Mouse (Mus musculus): ENCODE measurements around the gene Gm29427. TPM values are rescaled to one million over a fixed set of nuclear protein-coding genes. Genes with fewer than 3 reads are reported as not detected.

The Gm29427 gene
- polyA plus RNA-seq, 1 experiment from 2014 or later = not detected

DNA sequence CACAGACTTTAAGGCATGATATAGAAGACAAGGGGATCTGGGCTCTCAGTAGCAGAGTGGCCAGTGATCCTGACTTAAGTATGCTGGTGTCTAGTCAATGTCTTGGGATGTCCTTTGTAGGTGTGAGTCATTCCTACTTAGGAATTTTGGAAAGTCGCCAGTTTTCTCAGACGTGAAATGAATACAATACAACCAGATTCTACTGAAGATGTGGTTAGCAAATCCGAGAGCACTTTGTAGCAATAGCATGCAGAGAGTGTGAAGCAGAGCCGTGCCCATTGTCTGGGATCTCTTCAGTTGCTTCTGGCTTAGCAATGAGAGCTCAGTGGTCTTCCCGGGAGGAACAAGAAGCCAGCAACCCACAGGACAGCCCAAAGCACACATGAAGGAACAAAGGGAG is 18.9 kb upstream of the Gm29427 start:
- WGBS = 59% methylated on average over 5 of the region's 5 CpGs
- no peak overlapping the region for H3K27ac ChIP-seq (ENCODE audit: low read depth, low read length)
- no peaks in the 10 kb centered on the region for H3K9me3 ChIP-seq (ENCODE audit: control insufficient read depth, low read length)
- H3K27me3 ChIP-seq (replicated peaks; ENCODE audit: control insufficient read depth, insufficient read depth, low read length) = no peaks in the 10 kb centered on the region
- no peaks in the 10 kb centered on the region for H3K4me1 ChIP-seq (ENCODE audit: control insufficient read depth, insufficient read depth, low read depth, low read length)
- ATAC-seq = no peak
- H3K36me3 ChIP-seq (ENCODE audit: control insufficient read depth, insufficient read depth, low read length) = no peaks in the 10 kb centered on the region
- no peak overlapping the region for H3K4me3 ChIP-seq (ENCODE audit: low read length)
- no peak overlapping the region for H3K9ac ChIP-seq (ENCODE audit: low read depth, low read length)
- H3K4me2 ChIP-seq (ENCODE audit: low read length) = no peak overlapping the region

DNA sequence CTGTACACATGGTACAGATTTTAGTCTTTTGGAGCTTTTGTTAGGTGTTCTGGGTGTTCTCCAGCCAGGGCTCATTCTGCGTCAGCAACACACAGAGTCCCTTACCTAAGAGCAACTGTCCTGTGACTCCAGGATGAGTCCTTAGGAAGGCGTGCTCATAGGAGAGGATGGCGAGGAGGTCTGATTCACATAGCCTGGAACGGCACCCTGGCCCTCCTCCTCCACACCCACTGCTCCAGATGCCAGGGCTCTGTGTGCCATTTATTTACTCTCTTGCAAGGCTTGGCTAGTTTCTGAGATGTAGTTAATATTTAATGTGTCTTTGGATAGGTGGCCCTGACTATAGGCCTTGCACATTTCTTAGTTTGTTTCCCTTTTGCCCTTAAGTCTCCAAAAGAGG is 18.1 kb upstream of the Gm29427 start:
- no peak overlapping the region for H3K4me2 ChIP-seq (ENCODE audit: low read length)
- H3K36me3 ChIP-seq (ENCODE audit: control insufficient read depth, insufficient read depth, low read length) = no peaks in the 10 kb centered on the region
- no peak overlapping the region for H3K27ac ChIP-seq (ENCODE audit: low read depth, low read length)
- no peaks in the 10 kb centered on the region for H3K27me3 ChIP-seq (replicated peaks; ENCODE audit: control insufficient read depth, insufficient read depth, low read length)
- WGBS = 91% methylated on average over 4 of the region's 4 CpGs
- H3K4me1 ChIP-seq (ENCODE audit: control insufficient read depth, insufficient read depth, low read depth, low read length) = no peaks in the 10 kb centered on the region
- no peak overlapping the region for H3K4me3 ChIP-seq (ENCODE audit: low read length)
- no peak overlapping the region for H3K9ac ChIP-seq (ENCODE audit: low read depth, low read length)
- ATAC-seq = no peak
- H3K9me3 ChIP-seq (ENCODE audit: control insufficient read depth, low read length) = no peaks in the 10 kb centered on the region

DNA sequence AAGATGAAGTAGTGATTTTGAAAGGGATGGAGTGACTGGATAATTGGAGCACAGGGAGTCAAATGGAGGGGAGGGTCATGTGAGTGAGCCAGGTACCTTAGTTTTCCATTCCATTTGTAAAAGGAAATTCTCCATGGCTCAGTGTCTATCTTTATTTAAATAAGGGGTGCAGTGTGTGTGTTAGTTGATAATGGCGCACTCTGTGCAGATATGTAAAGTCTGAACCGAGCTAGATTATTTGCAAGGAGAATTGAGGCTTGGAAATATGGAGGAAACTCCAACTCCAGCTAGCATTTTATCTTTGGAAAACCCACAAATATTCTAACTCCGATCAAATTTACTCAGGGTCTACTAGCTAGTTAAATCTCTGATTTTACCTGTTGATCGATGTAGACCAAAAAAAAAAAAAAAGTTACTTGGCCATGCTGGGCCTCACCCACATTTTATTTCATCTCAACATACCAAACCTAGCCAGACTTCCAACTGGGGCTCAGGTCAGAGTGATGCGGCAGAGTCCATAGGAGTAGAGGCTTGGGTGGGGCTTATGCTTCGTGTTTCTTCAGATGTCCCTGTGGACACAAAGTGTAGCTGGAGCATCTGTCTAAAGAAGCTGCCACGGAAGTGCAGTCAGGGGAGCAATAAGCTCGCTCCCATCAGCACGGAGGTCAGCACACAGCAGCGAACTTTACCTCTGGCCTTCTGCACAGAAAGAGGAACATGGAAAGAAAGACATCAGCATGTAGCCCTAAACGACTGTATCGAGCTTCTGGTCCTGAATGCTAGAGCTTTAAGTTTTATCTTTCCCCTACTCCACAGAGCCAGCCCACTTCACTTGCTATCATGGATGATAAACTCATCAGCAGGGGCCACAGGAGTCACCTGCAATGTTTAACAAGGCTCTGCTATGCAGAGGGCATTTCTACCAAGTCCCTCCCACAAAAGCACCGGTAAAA is 17.4 kb upstream of the Gm29427 start:
- no peak overlapping the region for H3K4me2 ChIP-seq (ENCODE audit: low read length)
- no peaks in the 10 kb centered on the region for H3K36me3 ChIP-seq (ENCODE audit: control insufficient read depth, insufficient read depth, low read length)
- H3K27me3 ChIP-seq (replicated peaks; ENCODE audit: control insufficient read depth, insufficient read depth, low read length) = no peaks in the 10 kb centered on the region
- no peaks in the 10 kb centered on the region for H3K4me1 ChIP-seq (ENCODE audit: control insufficient read depth, insufficient read depth, low read depth, low read length)
- WGBS = 88% methylated on average over 13 of the region's 13 CpGs
- H3K4me3 ChIP-seq (ENCODE audit: low read length) = no peak overlapping the region
- no peak for ATAC-seq
- no peak overlapping the region for H3K9ac ChIP-seq (ENCODE audit: low read depth, low read length)
- no peak overlapping the region for H3K27ac ChIP-seq (ENCODE audit: low read depth, low read length)
- no peaks in the 10 kb centered on the region for H3K9me3 ChIP-seq (ENCODE audit: control insufficient read depth, low read length)

DNA sequence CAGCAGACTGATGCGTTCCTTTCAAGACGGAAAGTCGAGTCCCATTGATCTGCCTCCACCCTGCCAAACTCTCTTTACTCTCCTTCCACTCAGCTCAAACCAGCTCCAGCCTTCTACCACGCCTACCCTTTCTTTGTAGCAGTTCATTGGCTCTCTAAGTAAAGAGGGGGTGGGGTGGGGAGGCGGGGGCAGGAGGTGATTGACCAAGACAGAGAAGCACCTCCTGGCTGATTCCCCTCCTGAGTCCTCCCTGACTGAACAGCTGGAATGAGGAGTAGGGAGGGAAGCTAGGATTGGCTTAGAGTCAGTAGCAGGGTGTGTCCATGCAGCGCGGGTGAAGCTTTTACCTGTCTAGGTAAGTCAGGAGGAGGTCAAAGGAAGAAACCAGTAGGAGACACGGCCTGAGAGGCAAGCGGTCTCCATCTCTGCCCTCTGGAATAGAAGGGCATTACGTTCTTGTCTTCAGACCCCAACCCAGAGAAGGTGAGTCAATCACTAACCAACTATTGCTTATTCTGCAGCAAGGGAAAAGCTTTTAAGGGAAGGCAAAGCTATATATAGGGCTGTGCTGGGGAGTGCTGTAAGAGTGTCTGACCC is 16.2 kb upstream of the Gm29427 start, which contains the start of gene AA986860:
Gene AA986860, plus strand, starts transcription at position 236 of the 597 bp plus-strand sequence.
- ATAC-seq = peak; percentile 67
- no peak within 1 kb of the TSS for H3K27ac ChIP-seq (ENCODE audit: low read depth, low read length)
- H3K4me2 ChIP-seq (ENCODE audit: low read length) = peak within 1 kb of the TSS; percentile 31
- H3K4me1 ChIP-seq (ENCODE audit: control insufficient read depth, insufficient read depth, low read depth, low read length) = no peaks in the 10 kb centered on the region
- no peak within 1 kb of the TSS for H3K4me3 ChIP-seq (ENCODE audit: low read length)
- no peaks in the 10 kb centered on the region for H3K27me3 ChIP-seq (replicated peaks; ENCODE audit: control insufficient read depth, insufficient read depth, low read length)
- no peak within 1 kb of the TSS for H3K9ac ChIP-seq (ENCODE audit: low read depth, low read length)
- WGBS = 7% methylated on average over 10 of the region's 10 CpGs
- H3K9me3 ChIP-seq (ENCODE audit: control insufficient read depth, low read length) = no peaks in the 10 kb centered on the region
- H3K36me3 ChIP-seq (ENCODE audit: control insufficient read depth, insufficient read depth, low read length) = no peaks in the 10 kb centered on the region

DNA sequence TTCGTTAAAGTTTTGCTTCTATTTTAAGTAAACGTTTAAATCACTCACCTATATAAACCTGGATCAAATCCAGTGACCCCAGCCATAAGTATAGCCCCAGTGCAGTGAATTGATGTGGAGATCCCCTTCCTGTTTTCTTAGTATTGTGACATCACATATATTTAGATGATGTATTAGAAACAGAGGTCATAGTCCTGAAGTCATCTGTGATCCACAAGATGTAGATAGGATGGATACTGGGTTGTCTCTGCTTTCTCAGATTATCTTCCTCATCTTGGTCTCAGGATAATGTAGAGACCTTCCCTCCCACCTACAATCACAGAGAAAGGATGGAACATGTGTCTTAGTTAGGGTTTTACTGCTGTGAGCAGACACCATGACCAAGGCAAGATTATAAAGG is 13.6 kb upstream of the Gm29427 start, which contains the start of gene Pfkfb2:
Gene Pfkfb2, minus strand, starts transcription at position 101 of the 400 bp plus-strand sequence.
- no peak for ATAC-seq
- H3K4me1 ChIP-seq (ENCODE audit: control insufficient read depth, insufficient read depth, low read depth, low read length) = no peaks in the 10 kb centered on the region
- no peak within 1 kb of the TSS for H3K27ac ChIP-seq (ENCODE audit: low read depth, low read length)
- no peak within 1 kb of the TSS for H3K9ac ChIP-seq (ENCODE audit: low read depth, low read length)
- H3K36me3 ChIP-seq (ENCODE audit: control insufficient read depth, insufficient read depth, low read length) = no peaks in the 10 kb centered on the region
- H3K4me3 ChIP-seq (ENCODE audit: low read length) = no peak within 1 kb of the TSS
- 87% methylated on average over 2 of the region's 2 CpGs for WGBS
- no peak within 1 kb of the TSS for H3K4me2 ChIP-seq (ENCODE audit: low read length)
- H3K27me3 ChIP-seq (replicated peaks; ENCODE audit: control insufficient read depth, insufficient read depth, low read length) = no peaks in the 10 kb centered on the region
- H3K9me3 ChIP-seq (ENCODE audit: control insufficient read depth, low read length) = no peaks in the 10 kb centered on the region

DNA sequence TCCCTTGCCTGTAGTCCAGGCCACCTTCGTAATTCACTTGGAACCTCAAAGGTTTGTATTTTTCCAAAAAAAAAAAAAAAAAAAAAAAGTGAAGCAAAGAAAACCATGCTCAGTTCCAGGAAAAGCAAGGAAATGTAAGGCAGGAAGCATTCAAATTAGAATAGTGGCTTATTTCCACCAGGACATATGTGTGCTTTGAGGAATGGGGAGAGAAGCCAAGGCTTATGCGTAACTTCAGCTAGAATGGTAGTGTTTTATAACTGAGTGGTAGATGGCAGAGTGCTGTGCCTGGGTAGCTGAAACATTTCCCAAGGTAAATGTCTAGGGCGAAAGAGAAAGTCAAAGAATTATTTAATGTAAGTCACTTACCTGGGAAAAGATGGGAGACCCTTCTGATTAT is 13.1 kb upstream of the Gm29427 start:
- WGBS = 92% methylated on average over 3 of the region's 3 CpGs
- Histone ChIP-seq H3K4me3 (ENCODE audit: low read length) (no peak overlapping the region), H3K4me2 (ENCODE audit: low read length) (no peak overlapping the region), H3K4me1 (ENCODE audit: control insufficient read depth, insufficient read depth, low read depth, low read length) (no peaks in the 10 kb centered on the region), H3K27me3 (replicated peaks; ENCODE audit: control insufficient read depth, insufficient read depth, low read length) (no peaks in the 10 kb centered on the region), H3K9me3 (ENCODE audit: control insufficient read depth, low read length) (no peaks in the 10 kb centered on the region), H3K36me3 (ENCODE audit: control insufficient read depth, insufficient read depth, low read length) (no peaks in the 10 kb centered on the region), H3K27ac (ENCODE audit: low read depth, low read length) (no peak overlapping the region), H3K9ac (ENCODE audit: low read depth, low read length) (no peak overlapping the region)
- no peak for ATAC-seq

DNA sequence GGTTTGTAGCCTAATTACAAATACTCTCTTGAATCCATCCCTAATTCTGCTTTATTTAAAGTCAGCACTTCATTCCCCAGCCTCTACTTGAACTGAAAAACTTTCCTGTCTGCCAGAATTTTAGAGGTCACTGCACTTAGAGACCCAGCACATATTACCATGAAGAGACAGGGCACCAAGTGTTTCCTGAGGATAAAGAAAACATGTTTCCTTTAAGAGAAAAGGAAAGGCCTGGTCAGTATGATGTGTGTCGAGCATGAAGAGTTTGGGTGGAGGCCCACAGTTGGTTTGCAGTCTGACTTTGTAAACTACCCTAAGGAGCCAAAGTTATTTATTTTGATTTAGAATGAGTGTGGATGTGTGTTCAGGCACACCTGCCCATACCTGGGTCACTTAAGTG is 12.5 kb upstream of the Gm29427 start:
- WGBS = 81% methylated on average over 1 of the region's 1 CpGs

DNA sequence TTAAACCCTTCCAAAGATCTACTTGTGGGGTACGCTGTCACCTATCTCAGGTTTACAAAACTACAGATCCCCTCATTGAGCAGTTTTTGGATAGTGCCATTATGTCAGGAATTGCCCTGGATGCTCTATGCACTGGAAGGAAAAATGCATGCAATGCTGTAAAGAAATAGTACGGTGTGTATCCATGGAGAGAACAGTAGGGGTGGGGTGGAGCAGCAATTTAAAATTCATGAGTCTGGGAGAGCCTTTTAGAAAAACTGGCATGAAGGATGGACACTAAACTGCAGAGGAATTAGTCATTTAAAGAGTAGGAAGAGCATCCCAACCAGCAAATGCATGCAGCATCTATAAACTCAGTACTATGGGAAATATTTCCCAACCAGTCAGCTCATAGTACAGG is 10.8 kb upstream of the Gm29427 start:
- WGBS = 54% methylated on average over 2 of the region's 2 CpGs
- Histone ChIP-seq H3K27me3 (replicated peaks; ENCODE audit: control insufficient read depth, insufficient read depth, low read length) (no peaks in the 10 kb centered on the region), H3K27ac (ENCODE audit: low read depth, low read length) (no peak overlapping the region), H3K4me2 (ENCODE audit: low read length) (no peak overlapping the region), H3K4me3 (ENCODE audit: low read length) (no peak overlapping the region), H3K4me1 (ENCODE audit: control insufficient read depth, insufficient read depth, low read depth, low read length) (no peaks in the 10 kb centered on the region), H3K9me3 (ENCODE audit: control insufficient read depth, low read length) (no peaks in the 10 kb centered on the region), H3K36me3 (ENCODE audit: control insufficient read depth, insufficient read depth, low read length) (no peaks in the 10 kb centered on the region), H3K9ac (ENCODE audit: low read depth, low read length) (no peak overlapping the region)
- ATAC-seq = no peak

More for the DNA sequence above, 12.5 kb upstream of the Gm29427 start:
- Histone ChIP-seq H3K9ac (ENCODE audit: low read depth, low read length) (no peak overlapping the region), H3K27ac (ENCODE audit: low read depth, low read length) (no peak overlapping the region), H3K36me3 (ENCODE audit: control insufficient read depth, insufficient read depth, low read length) (no peaks in the 10 kb centered on the region), H3K4me1 (ENCODE audit: control insufficient read depth, insufficient read depth, low read depth, low read length) (no peaks in the 10 kb centered on the region), H3K9me3 (ENCODE audit: control insufficient read depth, low read length) (no peaks in the 10 kb centered on the region), H3K4me2 (ENCODE audit: low read length) (no peak overlapping the region), H3K27me3 (replicated peaks; ENCODE audit: control insufficient read depth, insufficient read depth, low read length) (no peaks in the 10 kb centered on the region), H3K4me3 (ENCODE audit: low read length) (no peak overlapping the region)
- no peak for ATAC-seq

DNA sequence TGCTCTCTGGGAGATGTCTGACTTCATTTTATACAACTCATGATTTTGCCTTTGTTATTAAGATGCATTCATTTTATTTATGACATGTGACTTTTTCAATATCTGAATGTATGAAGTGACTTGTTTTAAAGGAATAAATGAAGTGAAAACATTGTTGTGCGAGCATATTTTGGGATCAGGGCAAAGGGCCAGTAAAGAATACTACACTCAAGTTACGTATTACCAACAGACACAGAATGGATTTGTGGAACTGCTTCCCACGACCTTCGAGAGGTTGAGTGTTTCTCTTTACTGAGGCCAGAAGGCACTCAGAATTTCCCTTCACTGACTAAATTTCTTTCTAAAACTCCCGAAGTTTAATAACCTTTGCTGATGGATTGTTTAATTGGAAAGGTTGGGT is 8.6 kb upstream of the Gm29427 start:
- Histone ChIP-seq H3K27ac (ENCODE audit: low read depth, low read length) (no peak overlapping the region), H3K9me3 (ENCODE audit: control insufficient read depth, low read length) (no peaks in the 10 kb centered on the region), H3K36me3 (ENCODE audit: control insufficient read depth, insufficient read depth, low read length) (no peaks in the 10 kb centered on the region), H3K4me1 (ENCODE audit: control insufficient read depth, insufficient read depth, low read depth, low read length) (peaks cover 2% of the 10 kb centered on the region; the same call in 1 of the 2 replicates), H3K4me3 (ENCODE audit: low read length) (no peak overlapping the region), H3K9ac (ENCODE audit: low read depth, low read length) (no peak overlapping the region), H3K4me2 (ENCODE audit: low read length) (no peak overlapping the region), H3K27me3 (replicated peaks; ENCODE audit: control insufficient read depth, insufficient read depth, low read length) (no peaks in the 10 kb centered on the region)
- WGBS = 95% methylated on average over 5 of the region's 5 CpGs
- no peak for ATAC-seq
